Mouse (Mus musculus): ENCODE results near the gene Vmn2r116. TPM values are rescaled to one million over a fixed set of nuclear protein-coding genes. Genes with fewer than 3 reads are reported as not detected.

Gene Vmn2r116
- not detected in 4 replicates for total RNA-seq (2023)

DNA sequence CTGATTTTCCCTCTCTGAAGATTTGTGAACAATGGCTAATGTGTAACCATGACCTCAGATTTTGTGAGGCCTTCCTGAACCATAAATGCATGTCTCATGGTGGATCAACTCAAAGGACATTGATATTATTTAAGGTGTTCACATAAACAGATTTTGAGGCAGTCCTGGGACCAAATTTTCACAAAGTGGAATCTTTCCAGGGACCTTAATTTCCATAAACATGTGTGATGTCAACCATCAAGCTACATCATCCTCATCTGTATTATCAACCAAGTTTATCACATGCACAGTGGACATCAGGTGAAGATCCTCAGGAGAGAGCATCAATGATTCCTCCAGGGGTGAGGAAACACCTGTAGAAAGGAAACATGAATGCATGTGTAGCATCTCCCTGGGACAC is at the start of gene Vmn2r116:
TSS of gene Vmn2r116 (plus strand) at position 301 of the 400 bp plus-strand sequence.

DNA sequence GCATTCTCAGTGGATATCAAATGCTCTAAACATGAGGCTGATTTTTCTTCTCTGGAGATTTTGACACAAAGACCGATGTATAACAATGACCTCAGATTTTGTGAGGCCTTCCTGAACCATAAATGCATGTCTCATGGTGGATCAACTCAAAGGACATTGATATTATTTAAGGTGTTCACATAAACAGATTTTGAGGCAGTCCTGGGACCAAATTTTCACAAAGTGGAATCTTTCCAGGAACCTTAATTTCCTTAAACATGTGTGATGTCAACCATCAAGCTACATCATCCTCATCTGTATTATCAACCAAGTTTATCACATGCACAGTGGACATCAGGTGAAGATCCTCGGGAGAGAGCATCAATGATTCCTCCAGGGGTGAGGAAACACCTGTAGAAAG is 41.0 kb upstream of the Vmn2r116 start, which contains the start of gene Vmn2r115:
TSS of gene Vmn2r115 (plus strand) at position 301 of the 400 bp plus-strand sequence.

Other genes with a start within 250 kb of the Vmn2r116 start
- 5.8 to 10.4 TPM (median 8.3 TPM) in 4 replicates for gene Zfp40, start 191.4 kb upstream of the Vmn2r116 start, total RNA-seq (2023)
- not detected in 4 replicates for gene Vmn2r114, start 72.1 kb upstream of the Vmn2r116 start, total RNA-seq (2023)
- not detected in 4 replicates for gene Vmn2r115, start 40.9 kb upstream of the Vmn2r116 start, total RNA-seq (2023)
- gene Vmn2r117, start 95.1 kb downstream of the Vmn2r116 start, total RNA-seq (2023) = not detected in 4 replicates
- 7.5 to 8.8 TPM (median 8.1 TPM) in 4 replicates for gene Zfp213, start 179.6 kb downstream of the Vmn2r116 start, total RNA-seq (2023)
- gene Zfp13, start 214.9 kb downstream of the Vmn2r116 start, total RNA-seq (2023) = not detected in 4 replicates
- gene Zscan10, start 216.3 kb downstream of the Vmn2r116 start, total RNA-seq (2023) = not detected in 4 replicates